Mouse (Mus musculus): ENCODE measurements at regions not wholly inside any gene's neighbourhood (a gene's known extent, or its start where the extent isn't known, plus 50 kb on each side); places are given as distances from the start of the nearest gene placed in this dataset.

DNA sequence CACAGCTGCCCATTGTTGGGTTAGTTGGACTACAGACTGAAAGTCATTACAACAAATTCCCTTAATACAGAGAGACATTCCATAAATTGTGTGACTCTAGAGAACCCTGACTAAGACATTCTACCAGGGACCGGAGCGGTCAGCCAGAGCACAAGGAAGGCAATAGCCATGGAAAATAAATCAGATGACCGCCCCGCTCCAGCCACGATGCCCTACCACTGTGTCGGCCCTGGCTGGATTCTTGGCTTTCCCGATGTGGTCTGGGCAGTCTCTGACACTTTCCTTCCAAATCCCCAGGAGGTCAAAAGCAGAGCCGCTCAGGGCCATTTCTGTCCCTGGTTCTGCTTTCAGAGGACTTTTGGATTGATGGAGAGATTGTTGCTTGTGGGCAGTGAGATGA is 57.8 kb downstream of the Lsm3 start:
- no peak for ATAC-seq (replicated peaks; ENCODE audit: insufficient number of reproducible peaks, low FRiP score, low TSS enrichment, low read depth)
- 86% methylated on average over 8 of the region's 8 CpGs for WGBS
- H3K36me3 ChIP-seq (replicated peaks; ENCODE audit: control insufficient read depth, insufficient read depth, low read depth, low read length) = no peaks in the 10 kb centered on the region

GRCm38 (mm10) chr6:91574414-91574813 is 58.7 kb downstream of the Lsm3 start:
- Histone ChIP-seq H3K9me3 (replicated peaks; ENCODE audit: control insufficient read depth, low read length) (no peaks in the 10 kb centered on the region), H3K4me3 (ENCODE audit: low read depth, low read length) (no peak overlapping the region), H3K27me3 (ENCODE audit: control insufficient read depth, insufficient read depth, low read length) (no peaks in the 10 kb centered on the region), H3K27ac (replicated peaks; ENCODE audit: low read depth, low read length) (no peak overlapping the region), H3K9ac (replicated peaks; ENCODE audit: low read length) (no peak overlapping the region), H3K4me1 (ENCODE audit: control insufficient read depth, insufficient read depth, low read length) (no peaks in the 10 kb centered on the region), H3K4me2 (ENCODE audit: low read depth, low read length) (no peak overlapping the region), H3K36me3 (replicated peaks; ENCODE audit: control insufficient read depth, insufficient read depth, low read depth, low read length) (no peaks in the 10 kb centered on the region)
- DNase-seq (ENCODE audit: low spot score) = no peak
- 86% methylated on average over 10 of the region's 10 CpGs for WGBS
- ATAC-seq (replicated peaks; ENCODE audit: insufficient number of reproducible peaks, low FRiP score, low TSS enrichment, low read depth) = no peak

More for the DNA sequence above, 57.8 kb downstream of the Lsm3 start:
- Histone ChIP-seq H3K4me2 (ENCODE audit: low read depth, low read length) (no peak overlapping the region), H3K4me3 (ENCODE audit: low read depth, low read length) (no peak overlapping the region), H3K9me3 (replicated peaks; ENCODE audit: control insufficient read depth, low read length) (no peaks in the 10 kb centered on the region), H3K27ac (replicated peaks; ENCODE audit: low read depth, low read length) (no peak overlapping the region), H3K4me1 (ENCODE audit: control insufficient read depth, insufficient read depth, low read length) (no peaks in the 10 kb centered on the region), H3K27me3 (ENCODE audit: control insufficient read depth, insufficient read depth, low read length) (no peaks in the 10 kb centered on the region), H3K9ac (replicated peaks; ENCODE audit: low read length) (no peak overlapping the region)
- DNase-seq (ENCODE audit: low spot score) = no peak

GRCm38 (mm10) chr6:91575662-91576364 is 60.1 kb downstream of the Lsm3 start:
- DNase-seq (ENCODE audit: low spot score) = peak; percentile 85
- H3K27ac ChIP-seq (replicated peaks; ENCODE audit: low read depth, low read length) = no peak overlapping the region
- 59% methylated on average over 4 of the region's 4 CpGs for WGBS

DNA sequence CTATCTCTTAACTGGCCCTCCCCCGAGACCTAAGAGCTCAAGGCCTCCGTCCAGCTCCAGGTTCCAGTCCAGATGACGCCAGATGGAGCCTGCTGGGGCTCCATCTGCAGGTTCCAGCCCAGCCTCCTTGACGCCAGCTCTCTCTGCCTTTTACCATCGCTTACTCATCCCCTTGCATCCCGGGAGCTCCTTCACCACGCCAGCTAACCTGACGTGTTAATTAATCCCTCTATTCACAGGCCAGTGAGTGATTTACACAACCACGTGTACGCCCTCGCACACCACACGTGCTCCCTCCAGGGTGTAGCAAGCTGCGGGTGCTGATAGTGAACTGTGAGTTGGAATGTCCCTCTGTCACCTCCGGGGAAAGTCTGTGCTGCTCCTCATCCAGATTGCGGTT is 61.2 kb downstream of the Lsm3 start:
- no peak for DNase-seq (ENCODE audit: low spot score)
- H3K4me3 ChIP-seq (ENCODE audit: low read depth, low read length) = no peak overlapping the region
- no peaks in the 10 kb centered on the region for H3K9me3 ChIP-seq (replicated peaks; ENCODE audit: control insufficient read depth, low read length)
- ATAC-seq (replicated peaks; ENCODE audit: insufficient number of reproducible peaks, low FRiP score, low TSS enrichment, low read depth) = no peak
- no peaks in the 10 kb centered on the region for H3K36me3 ChIP-seq (replicated peaks; ENCODE audit: control insufficient read depth, insufficient read depth, low read depth, low read length)
- no peaks in the 10 kb centered on the region for H3K4me1 ChIP-seq (ENCODE audit: control insufficient read depth, insufficient read depth, low read length)
- H3K9ac ChIP-seq (replicated peaks; ENCODE audit: low read length) = no peak overlapping the region
- H3K4me2 ChIP-seq (ENCODE audit: low read depth, low read length) = no peak overlapping the region
- no peaks in the 10 kb centered on the region for H3K27me3 ChIP-seq (ENCODE audit: control insufficient read depth, insufficient read depth, low read length)
- 55% methylated on average over 15 of the region's 15 CpGs for WGBS
- no peak overlapping the region for H3K27ac ChIP-seq (replicated peaks; ENCODE audit: low read depth, low read length)

More at GRCm38 (mm10) chr6:91575662-91576364, 60.1 kb downstream of the Lsm3 start:
- Histone ChIP-seq H3K9me3 (replicated peaks; ENCODE audit: control insufficient read depth, low read length) (no peaks in the 10 kb centered on the region), H3K4me1 (ENCODE audit: control insufficient read depth, insufficient read depth, low read length) (no peaks in the 10 kb centered on the region), H3K36me3 (replicated peaks; ENCODE audit: control insufficient read depth, insufficient read depth, low read depth, low read length) (no peaks in the 10 kb centered on the region), H3K27me3 (ENCODE audit: control insufficient read depth, insufficient read depth, low read length) (no peaks in the 10 kb centered on the region), H3K4me2 (ENCODE audit: low read depth, low read length) (no peak overlapping the region), H3K4me3 (ENCODE audit: low read depth, low read length) (no peak overlapping the region), H3K9ac (replicated peaks; ENCODE audit: low read length) (no peak overlapping the region)
- ATAC-seq (replicated peaks; ENCODE audit: insufficient number of reproducible peaks, low FRiP score, low TSS enrichment, low read depth) = peak; percentile 72; the same call in 1 of the 2 replicates

DNA sequence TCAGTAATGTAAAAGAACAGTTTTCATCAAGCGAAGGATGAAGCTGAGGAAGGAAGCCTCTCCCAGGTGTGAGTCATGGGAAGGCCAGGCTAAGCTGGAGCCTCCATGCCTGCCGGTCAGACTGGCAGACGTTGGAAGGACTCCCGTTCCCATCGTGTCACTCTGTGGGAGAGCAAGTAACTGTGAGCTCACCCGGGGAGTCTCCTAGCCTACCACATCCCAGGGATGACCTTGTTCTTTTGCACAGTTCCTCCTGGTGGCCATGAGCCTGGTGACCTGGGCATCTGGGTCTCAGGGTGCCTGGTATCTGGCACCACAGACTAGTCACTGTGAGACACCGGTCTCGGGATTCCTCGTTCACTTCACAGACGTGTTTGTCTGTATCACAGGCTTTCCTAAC is 63.9 kb downstream of the Lsm3 start:
- Histone ChIP-seq H3K4me1 (ENCODE audit: control insufficient read depth, insufficient read depth, low read length) (no peaks in the 10 kb centered on the region), H3K36me3 (replicated peaks; ENCODE audit: control insufficient read depth, insufficient read depth, low read depth, low read length) (no peaks in the 10 kb centered on the region), H3K27me3 (ENCODE audit: control insufficient read depth, insufficient read depth, low read length) (no peaks in the 10 kb centered on the region), H3K4me2 (ENCODE audit: low read depth, low read length) (no peak overlapping the region), H3K4me3 (ENCODE audit: low read depth, low read length) (no peak overlapping the region), H3K9ac (replicated peaks; ENCODE audit: low read length) (no peak overlapping the region), H3K9me3 (replicated peaks; ENCODE audit: control insufficient read depth, low read length) (no peaks in the 10 kb centered on the region), H3K27ac (replicated peaks; ENCODE audit: low read depth, low read length) (no peak overlapping the region)
- ATAC-seq (replicated peaks; ENCODE audit: insufficient number of reproducible peaks, low FRiP score, low TSS enrichment, low read depth) (no peak), DNase-seq (ENCODE audit: low spot score) (no peak)
- 86% methylated on average over 10 of the region's 10 CpGs for WGBS

GRCm38 (mm10) chr6:91580607-91581006 is 64.9 kb downstream of the Lsm3 start:
- 88% methylated on average over 6 of the region's 6 CpGs for WGBS
- Histone ChIP-seq H3K27ac (replicated peaks; ENCODE audit: low read depth, low read length) (no peak overlapping the region), H3K36me3 (replicated peaks; ENCODE audit: control insufficient read depth, insufficient read depth, low read depth, low read length) (no peaks in the 10 kb centered on the region), H3K4me2 (ENCODE audit: low read depth, low read length) (no peak overlapping the region), H3K4me1 (ENCODE audit: control insufficient read depth, insufficient read depth, low read length) (no peaks in the 10 kb centered on the region), H3K27me3 (ENCODE audit: control insufficient read depth, insufficient read depth, low read length) (no peaks in the 10 kb centered on the region), H3K9me3 (replicated peaks; ENCODE audit: control insufficient read depth, low read length) (no peaks in the 10 kb centered on the region), H3K4me3 (ENCODE audit: low read depth, low read length) (no peak overlapping the region), H3K9ac (replicated peaks; ENCODE audit: low read length) (no peak overlapping the region)
- ATAC-seq (replicated peaks; ENCODE audit: insufficient number of reproducible peaks, low FRiP score, low TSS enrichment, low read depth) = no peak
- DNase-seq (ENCODE audit: low spot score) = no peak

DNA sequence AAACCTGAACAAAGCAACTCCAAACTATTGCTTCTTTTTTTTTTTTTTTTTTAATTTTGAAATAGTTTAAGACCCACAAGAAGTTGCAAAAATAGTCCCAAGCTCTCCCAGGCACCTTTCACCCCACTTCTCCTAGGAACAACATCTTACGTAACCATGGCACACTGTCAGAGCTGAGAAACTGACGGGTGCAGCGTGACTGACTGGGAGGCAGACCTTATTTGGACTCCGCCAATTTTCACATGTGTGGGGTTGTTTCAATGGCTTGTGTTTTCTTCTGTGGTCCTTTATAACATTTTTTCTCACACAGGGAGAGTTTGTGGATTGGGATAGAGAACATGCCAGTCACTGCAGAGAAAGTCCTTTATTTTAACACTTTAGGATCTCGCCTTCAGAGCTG is 66.6 kb downstream of the Lsm3 start:
- Histone ChIP-seq H3K4me1 (ENCODE audit: control insufficient read depth, insufficient read depth, low read length) (no peaks in the 10 kb centered on the region), H3K4me3 (ENCODE audit: low read depth, low read length) (no peak overlapping the region), H3K9ac (replicated peaks; ENCODE audit: low read length) (no peak overlapping the region), H3K9me3 (replicated peaks; ENCODE audit: control insufficient read depth, low read length) (no peaks in the 10 kb centered on the region), H3K4me2 (ENCODE audit: low read depth, low read length) (no peak overlapping the region), H3K27me3 (ENCODE audit: control insufficient read depth, insufficient read depth, low read length) (no peaks in the 10 kb centered on the region), H3K27ac (replicated peaks; ENCODE audit: low read depth, low read length) (no peak overlapping the region), H3K36me3 (replicated peaks; ENCODE audit: control insufficient read depth, insufficient read depth, low read depth, low read length) (no peaks in the 10 kb centered on the region)
- DNase-seq (ENCODE audit: low spot score) (no peak), ATAC-seq (replicated peaks; ENCODE audit: insufficient number of reproducible peaks, low FRiP score, low TSS enrichment, low read depth) (no peak)
- 86% methylated on average over 5 of the region's 5 CpGs for WGBS

GRCm38 (mm10) chr6:91583346-91583745 is 67.6 kb downstream of the Lsm3 start:
- Histone ChIP-seq H3K4me2 (ENCODE audit: low read depth, low read length) (no peak overlapping the region), H3K4me3 (ENCODE audit: low read depth, low read length) (no peak overlapping the region), H3K27ac (replicated peaks; ENCODE audit: low read depth, low read length) (no peak overlapping the region), H3K36me3 (replicated peaks; ENCODE audit: control insufficient read depth, insufficient read depth, low read depth, low read length) (no peaks in the 10 kb centered on the region), H3K9ac (replicated peaks; ENCODE audit: low read length) (no peak overlapping the region), H3K4me1 (ENCODE audit: control insufficient read depth, insufficient read depth, low read length) (no peaks in the 10 kb centered on the region), H3K27me3 (ENCODE audit: control insufficient read depth, insufficient read depth, low read length) (no peaks in the 10 kb centered on the region), H3K9me3 (replicated peaks; ENCODE audit: control insufficient read depth, low read length) (no peaks in the 10 kb centered on the region)
- ATAC-seq (replicated peaks; ENCODE audit: insufficient number of reproducible peaks, low FRiP score, low TSS enrichment, low read depth) (no peak), DNase-seq (ENCODE audit: low spot score) (no peak)
- 86% methylated on average over 5 of the region's 5 CpGs for WGBS

Measured in embryonic facial prominence, embryonic 11.5 days (tissue).